Mouse (Mus musculus) myocyte (in vitro differentiated cells): Measurements from ENCODE around the gene Kif27. TPM values are rescaled to one million over a fixed set of nuclear protein-coding genes. Genes with fewer than 3 reads are reported as not detected.
A peak's percentile ranks its signal among the peaks of the same experiment; 100 is the strongest.

ENCODE experiments used
- H3K27me3 ChIP-seq: one replicate; pipeline ENCODE4 v1.6.1; 2011; ENCODE audit not compliant: control insufficient read depth, insufficient read depth, insufficient read length
- H3K36me3 ChIP-seq: one replicate; pipeline ENCODE4 v1.6.1; 2011; ENCODE audit not compliant: control insufficient read depth, insufficient read depth
- H3K4me2 ChIP-seq: one replicate; pipeline ENCODE4 v1.6.1; 2011; ENCODE audit warnings: low read depth, control low read depth
- H3K4me3 ChIP-seq: one replicate; pipeline ENCODE4 v1.5.1; 2011; ENCODE audit warnings: mild to moderate bottlenecking, control low read depth, moderate library complexity
- H3K79me2 ChIP-seq: one replicate; pipeline ENCODE4 v1.6.1; 2011; ENCODE audit not compliant: control insufficient read depth, insufficient read depth
- H3ac ChIP-seq: one replicate; pipeline ENCODE4 v1.6.1; 2011; ENCODE audit not compliant: control insufficient read depth, insufficient read length
- CEBPB ChIP-seq: IDR thresholded peaks from 2 replicates; pipeline ENCODE4 v1.6.1; 2011; ENCODE audit warnings: mild to moderate bottlenecking, moderate library complexity; ENCODE audit not compliant: poor library complexity, insufficient read depth, severe bottlenecking
- E2F4 ChIP-seq: IDR thresholded peaks from one replicate; pipeline ENCODE4 v1.6.1; 2011; ENCODE audit warnings: mild to moderate bottlenecking, control low read depth, moderate library complexity; ENCODE audit not compliant: insufficient read depth
- MAX ChIP-seq: IDR thresholded peaks from one replicate; pipeline ENCODE4 v1.6.1; 2011; ENCODE audit warnings: low read depth, mild to moderate bottlenecking, control low read depth
- MYOD1 ChIP-seq, 3 experiments: IDR thresholded peaks; one replicate each; pipeline ENCODE4 v1.6.1; 2011; ENCODE audit warnings: control low read depth in 2 of 3, low read depth in 2 of 3, mild to moderate bottlenecking in 2 of 3, moderate library complexity in 1 of 3; ENCODE audit not compliant: insufficient read length in 2 of 3, control insufficient read depth in 1 of 3
- MYOG ChIP-seq, 3 experiments: IDR thresholded peaks; one replicate each; pipeline ENCODE4 v1.6.1; 2011; ENCODE audit warnings: control low read depth in 2 of 3, low read depth in 2 of 3, mild to moderate bottlenecking in 2 of 3; ENCODE audit not compliant: insufficient read length in 2 of 3, control insufficient read depth in 1 of 3, insufficient read depth in 1 of 3
- POLR2A ChIP-seq: IDR thresholded peaks from one replicate; pipeline ENCODE4 v1.6.1; 2011; ENCODE audit warnings: low read depth, mild to moderate bottlenecking, control low read depth, moderate library complexity; ENCODE audit not compliant: insufficient read length
- POLR2AphosphoS2 ChIP-seq: IDR thresholded peaks from one replicate; pipeline ENCODE4 v1.6.1; 2011; ENCODE audit warnings: low read depth, control low read depth; ENCODE audit not compliant: insufficient read length
- REST ChIP-seq: IDR thresholded peaks from one replicate; pipeline ENCODE4 v1.6.1; 2011; ENCODE audit warnings: mild to moderate bottlenecking, control low read depth, moderate library complexity; ENCODE audit not compliant: insufficient read depth, insufficient read length
- SRF ChIP-seq: IDR thresholded peaks from one replicate; pipeline ENCODE4 v1.6.1; 2011; ENCODE audit warnings: low read depth; ENCODE audit not compliant: control insufficient read depth, insufficient read length
- TCF12 ChIP-seq: IDR thresholded peaks from one replicate; pipeline ENCODE4 v1.6.1; 2011; ENCODE audit warnings: mild to moderate bottlenecking, control low read depth; ENCODE audit not compliant: poor library complexity, insufficient read depth, severe bottlenecking
- TCF3 ChIP-seq: IDR thresholded peaks from one replicate; pipeline ENCODE4 v1.6.1; 2011; ENCODE audit warnings: low read depth, control low read depth; ENCODE audit not compliant: insufficient read length
- USF1 ChIP-seq: IDR thresholded peaks from one replicate; pipeline ENCODE4 v1.6.1; 2011; ENCODE audit warnings: low read depth, mild to moderate bottlenecking, control low read depth, moderate library complexity
- polyA plus RNA-seq: library from polyadenylated mRNA; unstranded; fragments of >200 nt; fragmentation: generic; extraction: Trizol; gene quantifications from one replicate; pipeline ENCODE4 v1.2.1, GENCODE M21; 2012; ENCODE audit warnings: missing spikeins

The Kif27 gene
- polyA plus RNA-seq, 1 experiment: 0.08 TPM

DNA sequence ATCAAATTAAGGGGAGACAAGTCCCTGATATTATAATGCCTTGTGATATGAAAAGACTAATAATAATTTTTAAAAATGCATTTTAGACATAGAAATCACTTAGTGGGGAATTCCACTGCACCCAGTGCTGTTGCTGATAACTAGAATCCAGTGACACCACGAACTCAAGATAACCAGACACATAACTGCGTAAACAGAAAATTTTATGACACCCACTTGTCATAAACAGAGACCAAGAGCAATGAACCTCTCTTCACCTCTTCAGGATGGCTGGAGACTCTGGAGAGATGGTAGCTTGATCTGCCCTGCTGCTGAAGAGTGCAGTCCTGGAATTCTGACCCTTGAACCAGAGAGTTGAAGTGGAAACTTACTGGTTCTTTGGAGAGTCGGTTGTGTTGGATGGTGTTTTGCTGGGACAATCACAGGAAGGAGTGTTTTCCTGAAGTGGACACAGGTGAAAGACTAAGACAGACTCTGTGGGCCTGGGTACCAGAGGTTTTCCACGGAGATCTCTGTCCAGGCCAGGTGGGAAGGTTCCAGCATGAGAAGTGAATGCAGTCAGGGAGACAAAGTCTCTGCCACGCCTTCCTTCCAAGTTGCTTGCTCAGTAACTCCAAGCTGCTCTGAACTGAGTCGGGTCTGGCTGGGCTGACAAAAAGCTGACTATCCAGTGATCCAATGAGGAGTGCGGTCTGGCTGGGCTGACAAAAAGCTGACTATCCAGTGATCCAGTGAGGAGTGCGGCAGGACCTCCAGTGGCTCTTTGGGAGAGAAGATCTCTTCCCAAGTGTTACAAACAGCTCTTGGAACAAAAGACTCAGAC is 5.6 kb upstream of the Kif27 start:
- TF ChIP-seq TCF12: no peak
- no peak for TF ChIP-seq POLR2A
- no peak for TF ChIP-seq MYOG (IDR thresholded peaks at IDR 0.05; ENCODE audit: control insufficient read depth in 1 of 3, insufficient read depth in 1 of 3, insufficient read length in 2 of 3, low read depth in 2 of 3)
- TF ChIP-seq REST: no peak
- no peak for TF ChIP-seq SRF
- TF ChIP-seq TCF3: no peak
- TF ChIP-seq MAX: no peak
- TF ChIP-seq USF1: no peak
- no peak for TF ChIP-seq CEBPB
- Histone ChIP-seq H3K4me2 (no peak overlapping the region), H3K79me2 (no peaks in the 10 kb centered on the region), H3K36me3 (no peaks in the 10 kb centered on the region), H3ac (no peak overlapping the region), H3K27me3 (no peaks in the 10 kb centered on the region), H3K4me3 (no peak overlapping the region)

DNA sequence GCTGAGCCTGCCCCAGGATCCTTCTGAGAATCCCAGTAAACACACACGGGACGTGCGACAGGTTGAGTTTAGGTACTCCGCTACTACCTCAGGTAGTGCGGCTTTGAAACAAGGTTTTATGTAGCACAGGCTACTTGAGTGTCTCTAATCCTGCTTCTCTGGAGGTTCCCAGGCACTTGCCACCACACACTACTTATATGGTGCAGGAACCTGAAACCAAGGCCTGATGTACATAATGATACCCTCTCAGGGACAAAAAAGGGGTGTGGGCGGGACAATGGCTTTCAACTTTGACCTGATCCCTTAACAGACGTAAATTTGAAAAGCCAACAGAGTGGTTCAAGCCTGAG is 357 bp upstream of the Kif27 start:
- no peak for TF ChIP-seq REST
- TF ChIP-seq SRF: no peak
- TF ChIP-seq POLR2A: no peak
- TF ChIP-seq USF1: no peak
- TF ChIP-seq MYOG (IDR thresholded peaks at IDR 0.05; ENCODE audit: control insufficient read depth in 1 of 3, insufficient read depth in 1 of 3, insufficient read length in 2 of 3, low read depth in 2 of 3): no peak
- no peak for TF ChIP-seq POLR2AphosphoS2
- TF ChIP-seq MYOD1 (IDR thresholded peaks at IDR 0.05; ENCODE audit: control insufficient read depth in 1 of 3, insufficient read length in 2 of 3, low read depth in 2 of 3): no peak
- no peak for TF ChIP-seq E2F4
- no peak for TF ChIP-seq TCF12
- no peak for TF ChIP-seq TCF3
- TF ChIP-seq MAX: no peak
- no peak for TF ChIP-seq CEBPB
- peak overlapping the region; percentile 23 for H3ac ChIP-seq
- no peaks in the 10 kb centered on the region for H3K79me2 ChIP-seq
- H3K27me3 ChIP-seq: no peaks in the 10 kb centered on the region
- H3K4me3 ChIP-seq: peak overlapping the region; percentile 3
- peak overlapping the region; percentile 65 for H3K4me2 ChIP-seq
- H3K36me3 ChIP-seq: no peaks in the 10 kb centered on the region

DNA sequence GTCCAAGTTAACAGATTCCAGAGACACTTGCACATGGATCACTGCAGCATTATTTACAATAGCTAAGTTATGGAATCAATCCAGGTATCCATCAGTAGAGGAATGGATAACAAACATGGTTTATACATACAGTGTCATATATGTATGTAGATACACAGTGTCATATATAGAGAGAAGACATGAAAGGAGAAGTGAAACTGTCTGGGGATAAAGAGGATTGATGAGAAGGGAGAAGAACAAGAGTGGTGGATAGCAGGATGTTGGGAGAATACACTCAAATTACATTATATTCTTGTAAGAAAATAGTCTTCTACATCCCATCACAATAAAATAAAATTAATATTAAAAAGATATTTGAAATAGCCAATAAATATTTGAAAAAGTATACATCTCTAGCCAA is 5.9 kb downstream of the Kif27 start:
- Histone ChIP-seq H3ac (no peak overlapping the region), H3K79me2 (no peaks in the 10 kb centered on the region), H3K4me3 (no peak overlapping the region), H3K4me2 (no peak overlapping the region), H3K27me3 (no peaks in the 10 kb centered on the region), H3K36me3 (no peaks in the 10 kb centered on the region)
- TF ChIP-seq TCF3 (no peak), SRF (no peak), POLR2AphosphoS2 (no peak), POLR2A (no peak), MYOG (IDR thresholded peaks at IDR 0.05; ENCODE audit: control insufficient read depth in 1 of 3, insufficient read depth in 1 of 3, insufficient read length in 2 of 3, low read depth in 2 of 3) (no peak), MAX (no peak)

DNA sequence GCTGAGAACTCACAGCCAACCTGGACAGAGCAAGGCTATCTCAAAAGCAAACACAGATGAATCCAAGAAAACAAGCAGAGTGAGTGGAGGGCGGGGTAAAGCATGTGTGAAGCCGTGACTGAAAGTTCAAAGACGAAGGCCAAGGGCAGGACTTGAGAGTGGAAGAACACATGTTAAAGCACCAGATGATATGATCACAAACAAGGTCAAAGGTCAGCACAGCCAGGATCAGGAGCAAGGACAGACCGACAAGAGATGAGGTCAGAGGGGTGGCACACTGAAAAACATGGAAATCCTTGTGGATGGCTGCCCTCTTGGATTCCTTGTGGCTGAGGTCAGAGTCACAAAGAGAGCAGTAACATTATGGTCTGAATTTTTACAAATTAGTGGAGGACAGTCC is 8.3 kb downstream of the Kif27 start:
- Histone ChIP-seq H3ac (no peak overlapping the region), H3K4me3 (no peak overlapping the region), H3K27me3 (no peaks in the 10 kb centered on the region), H3K36me3 (no peaks in the 10 kb centered on the region), H3K4me2 (no peak overlapping the region), H3K79me2 (no peaks in the 10 kb centered on the region)
- TF ChIP-seq CEBPB: no peak
- TF ChIP-seq POLR2AphosphoS2: no peak

DNA sequence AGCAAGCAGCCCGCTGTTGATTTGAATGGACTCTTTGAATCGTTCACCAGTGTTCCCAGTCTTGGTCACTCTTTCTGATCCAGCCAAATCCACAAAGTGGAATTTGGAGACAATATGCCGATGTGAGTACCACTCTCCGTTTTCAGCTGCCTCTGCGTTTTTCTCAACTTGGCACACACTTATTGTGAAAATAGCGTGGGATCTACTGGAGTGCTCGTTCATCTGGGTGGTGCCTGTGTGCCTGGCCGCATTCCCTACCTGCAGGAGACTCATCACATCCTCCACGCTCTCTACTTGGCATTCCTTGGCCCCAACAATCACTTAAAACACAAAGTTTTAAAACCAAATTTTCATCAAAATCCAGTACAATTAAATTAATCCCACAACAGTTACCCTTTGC is 14.4 kb downstream of the Kif27 start:
- no peaks in the 10 kb centered on the region for H3K36me3 ChIP-seq
- no peak overlapping the region for H3K4me2 ChIP-seq
- no peaks in the 10 kb centered on the region for H3K79me2 ChIP-seq
- H3ac ChIP-seq: no peak overlapping the region
- H3K27me3 ChIP-seq: peaks cover 4% of the 10 kb centered on the region
- no peak for TF ChIP-seq USF1
- no peak for TF ChIP-seq REST
- TF ChIP-seq TCF3: no peak
- TF ChIP-seq TCF12: no peak
- no peak for TF ChIP-seq MYOG (IDR thresholded peaks at IDR 0.05; ENCODE audit: control insufficient read depth in 1 of 3, insufficient read depth in 1 of 3, insufficient read length in 2 of 3, low read depth in 2 of 3)
- TF ChIP-seq POLR2AphosphoS2: no peak
- no peak for TF ChIP-seq E2F4
- no peak for TF ChIP-seq POLR2A
- no peak for TF ChIP-seq MYOD1 (IDR thresholded peaks at IDR 0.05; ENCODE audit: control insufficient read depth in 1 of 3, insufficient read length in 2 of 3, low read depth in 2 of 3)
- no peak overlapping the region for H3K4me3 ChIP-seq
